Mouse (Mus musculus): Measurements from ENCODE around the gene Zfp385a.

- TF ChIP-seq POLR2A (IDR thresholded peaks at IDR 0.05; ENCODE audit: control insufficient read depth in 1 of 2, insufficient read depth in 1 of 2, low read depth in 1 of 2, low read length in 2 of 2, poor library complexity in 1 of 2) = no peak
- no peak for TF ChIP-seq TCF12 (IDR thresholded peaks at IDR 0.05; ENCODE audit: low read depth, low read length)
- TF ChIP-seq POLR2AphosphoS5 (IDR thresholded peaks at IDR 0.05; ENCODE audit: borderline replicate concordance, low read depth, low read length) = no peak
- no peak for TF ChIP-seq USF1 (IDR thresholded peaks at IDR 0.05; ENCODE audit: low read depth, low read length)
- TF ChIP-seq EP300 (IDR thresholded peaks at IDR 0.05; ENCODE audit: low read depth in 1 of 2, low read length in 2 of 2) = no peak
- no peak for TF ChIP-seq MYC (IDR thresholded peaks at IDR 0.05; ENCODE audit: low read depth, low read length)
- TF ChIP-seq GABPA (IDR thresholded peaks at IDR 0.05; ENCODE audit: low read depth, low read length) = no peak
- no peak for TF ChIP-seq MAZ (IDR thresholded peaks at IDR 0.05; ENCODE audit: low read depth, low read length)
- TF ChIP-seq UBTF (IDR thresholded peaks at IDR 0.05; ENCODE audit: borderline replicate concordance, insufficient read depth, low read depth, low read length) = no peak
- no peak for TF ChIP-seq HCFC1 (IDR thresholded peaks at IDR 0.05; ENCODE audit: low read depth, low read length)
- no peak for TF ChIP-seq SIN3A (IDR thresholded peaks at IDR 0.05; ENCODE audit: low read length)
- no peak for TF ChIP-seq CTCF (IDR thresholded peaks at IDR 0.05 in 2 of 3, conservative IDR thresholded peaks at IDR 0.05 in 1 of 3; ENCODE audit: control insufficient read depth in 1 of 3, insufficient read depth in 1 of 3, low read depth in 2 of 3, low read length in 3 of 3, poor library complexity in 1 of 3, severe bottlenecking in 1 of 3)
- TF ChIP-seq BHLHE40 (IDR thresholded peaks at IDR 0.05; ENCODE audit: borderline replicate concordance, low read depth, low read length) = no peak
These were observed 20.1 kb upstream of the Zfp385a start for GRCm38 (mm10) chr15:103359869-103360602.

All from MEL (cell line).